Comparison of ENCODE assay signal across 30 mouse cellular contexts in genomic region chr9:41852099-41852498, GRCm38 (mm10).
DNase-seq lines count a peak whose midpoint lies in the region; ATAC-seq and TF ChIP-seq lines count a peak whose summit lies in the region.
"Had no signal": no experiment of that assay in that cellular context is flagged by ENCODE, and none has a peak within 500 bp of the region (broad histone marks: within the 10 kb centered on the region; RNA-seq: fewer than 3 reads in every experiment).

No protein-coding gene starts in this region.

- ATAC-seq in heart, embryonic 13.5 days (ENCODE audit: extremely low read depth, insufficient number of reproducible peaks, low FRiP score, low TSS enrichment), result no peak
- no peak for ATAC-seq in liver, embryonic 11.5 days (replicated peaks; ENCODE audit: low FRiP score)
- ATAC-seq in embryonic facial prominence, embryonic 15.5 days (ENCODE audit: insufficient number of reproducible peaks, low FRiP score, low TSS enrichment, low read depth), result peak; percentile 67
- peak; percentile 14 for ATAC-seq in stomach, embryonic 15.5 days (ENCODE audit: insufficient read depth, low FRiP score, low read depth)
- ATAC-seq: forebrain, embryonic 16.5 days; hindbrain, postnatal 0 days; inflammation-experienced regulatory T-cells, adult 6 months had no signal

- no peak overlapping the region for H3K9ac ChIP-seq in heart, embryonic 13.5 days
- no peak overlapping the region for H3K9ac ChIP-seq in liver, adult 2 months (ENCODE audit: low read depth, low read length)
- H3K9ac ChIP-seq in liver, embryonic 11.5 days (ENCODE audit: low read depth, low read length), result no peak overlapping the region
- no peak overlapping the region for H3K9ac ChIP-seq in embryonic facial prominence, embryonic 15.5 days
- H3K9ac ChIP-seq in stomach, embryonic 15.5 days, result no peak overlapping the region
- H3K9ac ChIP-seq: forebrain, embryonic 12.5 days; heart, embryonic 15.5 days; hindbrain, embryonic 14.5 days had no signal

- 0 out of 2 replicates have a peak overlapping the region, but pooled peaks have one; percentile 5 for H3K27ac ChIP-seq in heart, embryonic 13.5 days (replicated peaks)
- no peak overlapping the region for H3K27ac ChIP-seq in liver, adult 2 months (replicated peaks; ENCODE audit: insufficient read depth, low read depth, low read length)
- no peak overlapping the region for H3K27ac ChIP-seq in liver, embryonic 11.5 days (ENCODE audit: low read depth, low read length)
- H3K27ac ChIP-seq in embryonic facial prominence, embryonic 15.5 days (replicated peaks), result no peak overlapping the region
- peak overlapping the region; percentile 28; the same call in 1 of the 2 replicates for H3K27ac ChIP-seq in stomach, embryonic 15.5 days
- H3K27ac ChIP-seq: forebrain, embryonic 12.5 days; heart, embryonic 15.5 days; hindbrain, embryonic 14.5 days; hindbrain, postnatal 0 days had no signal

- H3K36me3 ChIP-seq in heart, embryonic 13.5 days, result no peaks in the 10 kb centered on the region
- no peaks in the 10 kb centered on the region for H3K36me3 ChIP-seq in liver, adult 2 months (ENCODE audit: control insufficient read depth, insufficient read depth, low read length)
- no peaks in the 10 kb centered on the region for H3K36me3 ChIP-seq in liver, embryonic 11.5 days (ENCODE audit: control insufficient read depth, insufficient read depth, low read length)
- no peaks in the 10 kb centered on the region for H3K36me3 ChIP-seq in embryonic facial prominence, embryonic 15.5 days
- no peaks in the 10 kb centered on the region for H3K36me3 ChIP-seq in stomach, embryonic 15.5 days
- H3K36me3 ChIP-seq: forebrain, embryonic 12.5 days; G1E; heart, embryonic 15.5 days had no signal

- no peak overlapping the region for H3K4me3 ChIP-seq in heart, embryonic 13.5 days
- H3K4me3 ChIP-seq in liver, adult 2 months (ENCODE audit: insufficient read depth, low read depth, low read length), result no peak overlapping the region
- H3K4me3 ChIP-seq in liver, embryonic 11.5 days (ENCODE audit: low read depth, low read length), result no peak overlapping the region
- H3K4me3 ChIP-seq in embryonic facial prominence, embryonic 15.5 days (replicated peaks), result no peak overlapping the region
- H3K4me3 ChIP-seq in stomach, embryonic 15.5 days (replicated peaks), result no peak overlapping the region
- H3K4me3 ChIP-seq: erythroblast, embryonic 14.5 days; forebrain, embryonic 12.5 days; heart, embryonic 15.5 days had no signal

- WGBS in heart, embryonic 13.5 days, result 54% methylated on average over 1 of the region's 1 CpGs
- WGBS in liver, adult 2 months, result 66% methylated on average over 1 of the region's 1 CpGs
- 63% methylated on average over 1 of the region's 1 CpGs for WGBS in liver, embryonic 11.5 days
- 51% methylated on average over 1 of the region's 1 CpGs for WGBS in embryonic facial prominence, embryonic 15.5 days
- 55% methylated on average over 1 of the region's 1 CpGs for WGBS in stomach, embryonic 15.5 days

- no peaks in the 10 kb centered on the region for H3K27me3 ChIP-seq in heart, embryonic 13.5 days (replicated peaks)
- H3K27me3 ChIP-seq in liver, adult 2 months (ENCODE audit: control insufficient read depth, insufficient read depth, low read length), result no peaks in the 10 kb centered on the region
- H3K27me3 ChIP-seq in liver, embryonic 11.5 days (replicated peaks; ENCODE audit: control insufficient read depth, insufficient read depth, low read length), result no peaks in the 10 kb centered on the region
- H3K27me3 ChIP-seq in embryonic facial prominence, embryonic 15.5 days, result no peaks in the 10 kb centered on the region
- H3K27me3 ChIP-seq in stomach, embryonic 15.5 days (replicated peaks), result no peaks in the 10 kb centered on the region
- H3K27me3 ChIP-seq: CH12.LX; forebrain, embryonic 12.5 days; heart, embryonic 15.5 days had no signal

- intact Hi-C loops in heart, postnatal 36 days (cut with DNase I), result no loop called here

- 0 out of 2 replicates have a peak, but pooled peaks cover 2% of the 10 kb centered on the region for H3K4me1 ChIP-seq in heart, embryonic 13.5 days
- H3K4me1 ChIP-seq in liver, adult 2 months (ENCODE audit: control insufficient read depth, insufficient read depth, low read length), result no peaks in the 10 kb centered on the region
- no peaks in the 10 kb centered on the region for H3K4me1 ChIP-seq in liver, embryonic 11.5 days (replicated peaks; ENCODE audit: control insufficient read depth, insufficient read depth, low read length)
- H3K4me1 ChIP-seq in embryonic facial prominence, embryonic 15.5 days, result no peaks in the 10 kb centered on the region
- H3K4me1 ChIP-seq in stomach, embryonic 15.5 days, result no peaks in the 10 kb centered on the region
- H3K4me1 ChIP-seq: heart, embryonic 15.5 days had no signal

- no peak for TF ChIP-seq CTCF in liver, adult 2 months (IDR thresholded peaks at IDR 0.05; ENCODE audit: low read depth, low read length)

- H3K9me3 ChIP-seq in heart, embryonic 13.5 days, result no peaks in the 10 kb centered on the region
- H3K9me3 ChIP-seq in liver, embryonic 11.5 days (ENCODE audit: control insufficient read depth, low read length), result no peaks in the 10 kb centered on the region
- H3K9me3 ChIP-seq in embryonic facial prominence, embryonic 15.5 days (replicated peaks), result no peaks in the 10 kb centered on the region
- no peaks in the 10 kb centered on the region for H3K9me3 ChIP-seq in stomach, embryonic 15.5 days
- H3K9me3 ChIP-seq: forebrain, embryonic 12.5 days; G1E; heart, embryonic 15.5 days had no signal

- H3K4me2 ChIP-seq in heart, embryonic 13.5 days, result no peak overlapping the region
- H3K4me2 ChIP-seq in liver, embryonic 11.5 days, result no peak overlapping the region
- no peak overlapping the region for H3K4me2 ChIP-seq in embryonic facial prominence, embryonic 15.5 days (replicated peaks)
- no peak overlapping the region for H3K4me2 ChIP-seq in stomach, embryonic 15.5 days
- H3K4me2 ChIP-seq: forebrain, embryonic 12.5 days; heart, embryonic 11.5 days; heart, embryonic 15.5 days; hindbrain, embryonic 14.5 days had no signal

- H3K79me2 ChIP-seq in liver, adult 2 months (ENCODE audit: control insufficient read depth, insufficient read depth, low read length), result no peaks in the 10 kb centered on the region

- no peak for DNase-seq in heart, postnatal 36 days
- peak; percentile 68 for DNase-seq in liver, adult 2 months (ENCODE audit: extremely low read depth, low read depth, low spot score)
- DNase-seq in liver, embryonic 11.5 days (ENCODE audit: low spot score), result no peak
- no peak for DNase-seq in thymus, adult 18-20 months
- no peak for DNase-seq in layer of hippocampus, adult 9-10 months (ENCODE audit: low spot score)
- DNase-seq: adrenal gland, adult 2 months; adrenal gland, postnatal 14 days; B cell, adult 2 months; cerebellum, adult 11 months; cerebellum, adult 8-10 months; cerebellum, postnatal 10 days; cerebellum, postnatal 36 days; embryo, embryonic 11 days; gastrocnemius, postnatal 10 days; heart, adult 11 months; heart, postnatal 10 days; heart, postnatal 4 days had no signal

- no peak for TF ChIP-seq POLR2A in liver, adult 2 months (IDR thresholded peaks at IDR 0.05; ENCODE audit: extremely low read depth, insufficient read depth, low read length)

Comparison
In these comparisons a context has a peak if more than half of its experiments do, and no peak if none do; other contexts are left out.
1. ATAC-seq: peak in embryonic facial prominence, embryonic 15.5 days (single experiment) and stomach, embryonic 15.5 days (single experiment); none in heart, embryonic 13.5 days (single experiment) and liver, embryonic 11.5 days (single experiment).
2. H3K27ac ChIP-seq: peak in heart, embryonic 13.5 days (single experiment) and stomach, embryonic 15.5 days (single experiment); none in liver, adult 2 months (single experiment), liver, embryonic 11.5 days (single experiment) and embryonic facial prominence, embryonic 15.5 days (single experiment).